Mouse (Mus musculus): ENCODE results near the gene Aire. TPM values are rescaled to one million over a fixed set of nuclear protein-coding genes. Genes with fewer than 3 reads are reported as not detected.
A peak's percentile ranks its signal among the peaks of the same experiment; 100 is the strongest.

Aire gene
- total RNA-seq, 2 experiments from 2014 or later = not detected

- no peak for DNase-seq (ENCODE audit: low spot score in 2 of 2)
These were observed 33.1 kb downstream of the Aire start for GRCm38 (mm10) chr10:78010335-78010734.

DNA sequence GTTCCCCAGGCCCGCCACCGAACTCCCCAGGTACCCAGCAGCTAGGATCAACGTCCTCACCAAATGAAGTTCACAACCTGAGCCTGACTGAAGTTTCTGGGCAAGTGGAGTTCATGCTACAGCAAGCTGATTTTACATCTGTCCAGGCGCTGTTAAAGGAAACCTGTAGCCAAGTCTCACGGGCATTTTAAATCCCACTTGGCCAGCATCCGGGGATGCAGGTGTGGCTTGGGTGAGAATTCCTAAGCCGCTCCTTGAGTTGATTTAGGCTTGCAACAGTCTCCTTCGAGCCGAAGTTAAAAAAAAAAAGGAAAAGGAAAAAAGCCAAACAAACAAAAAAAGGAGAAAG is 33.5 kb downstream of the Aire start, which contains the start of gene Pfkl:
Gene Pfkl, minus strand, starts transcription at position 139 of the 349 bp plus-strand sequence.
- no peak for DNase-seq (ENCODE audit: low spot score in 2 of 2)

DNA sequence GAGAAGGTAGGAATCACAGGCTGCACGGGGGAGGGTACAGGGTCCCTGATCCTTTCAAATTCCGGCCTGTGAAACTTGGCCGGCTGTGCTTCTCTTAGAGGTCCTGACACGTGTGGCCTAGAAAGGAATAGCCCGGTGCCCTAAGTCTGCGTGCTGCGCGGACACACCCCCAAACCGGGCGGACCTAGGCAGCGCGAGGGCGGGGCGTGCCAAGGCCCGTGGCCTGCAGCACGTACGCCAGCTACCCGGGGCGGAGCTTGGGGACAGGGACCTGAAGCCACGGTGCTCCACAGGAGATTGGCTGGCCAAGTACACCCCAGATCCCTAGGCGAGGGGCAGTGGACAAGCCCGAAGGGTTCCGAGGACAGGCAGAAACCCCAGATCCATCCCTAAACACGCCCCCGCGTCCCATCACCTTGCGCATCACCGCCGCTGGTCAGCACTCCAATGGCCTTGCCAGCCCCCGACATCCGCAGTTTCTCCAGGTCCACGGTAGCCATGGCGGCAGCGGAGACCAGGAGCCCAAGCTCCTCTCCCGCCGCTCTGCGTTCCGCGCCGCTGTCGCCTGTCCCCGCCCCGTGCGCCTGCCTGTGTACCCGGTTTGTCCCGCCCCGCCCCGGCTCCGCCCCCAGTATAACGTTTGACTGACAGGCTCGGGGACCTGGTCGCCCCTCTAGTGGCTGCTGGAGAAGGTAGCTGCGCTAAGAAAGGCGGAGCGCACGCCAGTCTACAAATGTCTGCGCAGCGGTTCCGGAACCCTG is 34.0 kb downstream of the Aire start:
- peak; percentile 93 for DNase-seq (ENCODE audit: low spot score in 2 of 2)

GRCm38 (mm10) chr10:78008169-78008568 is 35.2 kb downstream of the Aire start:
- DNase-seq (ENCODE audit: low spot score in 2 of 2) = no peak

DNA sequence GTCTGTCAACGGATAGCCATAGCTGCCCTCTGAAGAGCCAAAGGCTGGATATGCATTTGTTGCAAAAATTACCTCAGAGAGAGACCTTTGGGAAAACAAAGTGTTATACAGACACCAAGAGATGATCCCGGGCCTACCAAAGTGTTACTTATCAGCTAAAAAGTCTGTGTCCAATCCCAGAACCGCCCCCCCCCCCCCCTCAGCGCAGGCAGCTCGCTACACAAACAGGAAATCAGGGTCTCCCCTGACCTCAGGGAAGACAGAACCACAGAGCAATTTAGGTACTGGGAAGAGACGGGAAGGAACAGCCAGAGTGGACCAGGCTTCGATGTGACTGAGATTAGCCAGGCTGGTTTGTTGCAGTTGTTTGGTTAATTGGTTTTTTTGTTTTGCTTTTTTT is 36.2 kb downstream of the Aire start:
- DNase-seq (ENCODE audit: low spot score in 2 of 2) = no peak

- DNase-seq (ENCODE audit: low spot score in 2 of 2) = no peak
These were observed 37.5 kb downstream of the Aire start for GRCm38 (mm10) chr10:78005791-78006438.

DNA sequence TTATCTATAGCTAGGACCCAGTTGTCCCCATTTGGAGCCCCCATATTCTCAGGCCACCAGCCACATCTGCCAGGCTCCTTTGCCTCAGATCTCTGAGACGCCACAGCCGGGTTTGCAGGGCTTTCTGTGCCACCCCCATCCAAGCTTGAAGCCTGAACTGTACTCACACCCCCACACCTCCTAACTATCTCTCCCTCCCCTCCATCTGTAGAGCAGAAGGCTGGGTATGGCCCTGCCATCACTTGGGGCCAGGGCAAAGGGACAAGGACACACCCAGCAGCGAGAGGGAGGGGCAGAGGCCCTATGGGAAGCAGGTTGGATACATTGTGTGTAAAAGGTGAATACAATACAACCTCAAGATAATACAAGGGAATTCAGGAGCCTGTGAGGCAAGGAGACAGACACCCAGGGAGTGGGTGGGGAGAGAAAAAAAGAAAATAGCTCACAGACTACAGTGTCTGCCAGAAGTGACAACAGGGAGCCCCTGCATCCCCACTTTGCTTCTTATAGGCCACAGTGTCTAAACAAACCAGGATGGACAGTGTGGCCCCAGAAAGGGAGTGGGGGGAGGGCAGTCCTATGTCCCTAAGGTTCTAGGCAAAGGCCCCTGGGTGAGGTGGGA is 38.8 kb downstream of the Aire start:
- no peak for DNase-seq (ENCODE audit: low spot score in 2 of 2)

DNA sequence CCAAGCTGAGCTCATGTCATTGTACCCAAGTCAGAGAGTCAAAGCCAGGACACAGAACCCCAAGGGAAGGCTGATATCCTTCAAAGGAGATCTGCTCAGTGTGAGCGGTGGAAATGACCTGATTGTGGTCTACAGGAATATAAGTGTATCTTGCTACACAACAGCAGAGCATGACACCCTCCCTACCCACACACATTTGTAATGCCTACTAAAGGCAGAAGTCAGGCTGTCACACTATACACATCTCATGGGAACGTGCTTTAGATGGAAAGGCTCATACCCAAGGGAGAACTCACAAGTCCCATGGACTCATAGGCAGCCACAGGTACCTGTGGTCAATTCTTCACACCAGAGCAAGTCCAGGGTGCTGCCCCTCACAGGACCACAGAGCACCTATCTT is 41.1 kb downstream of the Aire start:
- no peak for DNase-seq (ENCODE audit: low spot score in 2 of 2)

- DNase-seq (ENCODE audit: low spot score in 2 of 2) = no peak
These were observed 41.6 kb downstream of the Aire start for GRCm38 (mm10) chr10:78001796-78002195.

DNA sequence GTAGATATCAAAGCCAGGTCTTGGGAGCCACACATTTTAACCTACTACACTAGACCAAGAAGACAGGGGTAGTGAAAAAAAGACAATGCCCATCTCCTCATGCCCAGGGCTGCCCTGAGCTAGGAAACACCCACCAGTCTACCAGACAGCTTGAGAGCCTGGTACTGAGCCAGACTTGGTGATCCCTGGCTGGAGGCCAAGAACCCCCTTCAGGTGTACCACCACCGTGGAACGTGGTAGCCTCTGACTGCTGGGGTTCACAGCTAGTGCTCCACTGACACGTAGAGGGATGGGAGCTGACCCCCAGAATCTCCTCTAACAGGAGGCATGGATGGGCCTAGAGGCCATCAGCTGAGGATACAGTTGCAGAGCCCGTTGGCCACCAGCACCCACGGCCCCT is 43.2 kb downstream of the Aire start:
- DNase-seq (ENCODE audit: low spot score in 2 of 2) = no peak

GRCm38 (mm10) chr10:77995639-77996038 is 47.8 kb downstream of the Aire start:
- DNase-seq (ENCODE audit: low spot score in 2 of 2) = no peak

GRCm38 (mm10) chr10:77985775-77986174 is 57.6 kb downstream of the Aire start:
- no peak for DNase-seq (ENCODE audit: low spot score in 2 of 2)

DNA sequence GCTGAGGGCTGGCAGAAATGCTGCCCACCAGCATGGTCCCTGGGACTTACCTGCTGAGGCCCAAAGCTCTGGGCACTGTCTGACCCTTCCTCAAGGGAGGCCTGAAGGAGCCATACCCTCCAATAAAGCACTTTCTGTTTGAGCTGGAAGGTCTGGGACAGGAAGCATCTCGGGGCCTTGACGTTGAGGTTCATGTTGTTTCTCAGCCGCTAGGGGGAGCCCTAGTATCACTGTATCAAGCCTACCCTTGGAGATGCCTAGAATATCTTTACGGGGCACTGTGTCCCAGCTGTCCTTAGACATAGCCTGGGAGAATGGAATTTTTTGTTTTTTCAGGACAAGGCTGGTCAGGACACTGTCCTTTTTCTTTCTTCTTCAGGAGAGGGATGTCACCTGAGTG is 58.8 kb downstream of the Aire start:
- DNase-seq (ENCODE audit: low spot score in 2 of 2) = peak; percentile 73 to 75

Other genes with a start within 250 kb of the Aire start
- not detected for gene Gm9639, start 248.5 kb downstream of the Aire start, total RNA-seq (2021)
- not detected for gene Gm19668, start 244.5 kb downstream of the Aire start, total RNA-seq (2021)
- not detected for gene Gm9507, start 231.8 kb downstream of the Aire start, total RNA-seq (2021)
- not detected for gene Gm2696, start 228.9 kb downstream of the Aire start, total RNA-seq (2021)
- gene Krtap10-4, start 216.5 kb downstream of the Aire start, total RNA-seq (2021) = not detected
- gene Krtap10-10, start 207.7 kb downstream of the Aire start, total RNA-seq (2021) = not detected
- not detected for gene Gm36176, start 196.8 kb downstream of the Aire start, total RNA-seq (2021)
- not detected for gene Gm10318, start 190.8 kb downstream of the Aire start, total RNA-seq (2021)
- not detected for gene Gm3285, start 181.6 kb downstream of the Aire start, total RNA-seq (2021)
- gene Lrrc3, start 141.1 kb downstream of the Aire start, total RNA-seq (2021) = 1 to 10 TPM; 3.9 to 6.8 TPM
- 1 to 10 TPM; 5.2 to 5.9 TPM for gene Trpm2, start 73.0 kb downstream of the Aire start, total RNA-seq (2021)
- gene 1810043G02Rik, start 65.1 kb downstream of the Aire start, total RNA-seq (2021) = 10 to 100 TPM; 17.9 to 21.1 TPM
- 100 to 1,000 TPM; 137 to 283 TPM for gene Pfkl, start 33.5 kb downstream of the Aire start, total RNA-seq (2021)
- gene Dnmt3l, start 1.7 kb downstream of the Aire start, total RNA-seq (2021) = 10 to 100 TPM in 1 of 2 experiments, 1 to 10 TPM in 1; 4.4 to 24.4 TPM
- 10 to 100 TPM; 13.2 to 18.2 TPM for gene Icosl, start 25.7 kb upstream of the Aire start, total RNA-seq (2021)
- gene D10Jhu81e, start 126.2 kb upstream of the Aire start, total RNA-seq (2021) = 100 to 1,000 TPM; 275 to 312 TPM
- gene Pwp2, start 141.5 kb upstream of the Aire start, total RNA-seq (2021) = 10 to 100 TPM; 17.9 to 21.4 TPM
- gene Trappc10, start 201.0 kb upstream of the Aire start, total RNA-seq (2021) = 10 to 100 TPM; 44.2 to 53.2 TPM